Mouse (Mus musculus) kidney, adult 2 months (tissue): ENCODE measurements around the gene Cfap97d2. TPM values are rescaled to one million over a fixed set of nuclear protein-coding genes. Genes with fewer than 3 reads are reported as not detected.

Experiments
- DNase-seq: peaks from one replicate; pipeline ENCODE4 v3.0.0; 2021
- H3K27ac ChIP-seq: fragments of 200-500 bp; 2 replicates; pipeline ENCODE4 v1.5.1; 2012; ENCODE audit warnings: low read depth, low read length, control low read depth, inconsistent platforms; ENCODE audit not compliant: insufficient read depth
- H3K27me3 ChIP-seq: fragments of 200-500 bp; replicated peaks from 2 replicates; pipeline ENCODE4 v1.6.1; 2012; ENCODE audit warnings: mild to moderate bottlenecking, moderate library complexity, low read length, inconsistent platforms; ENCODE audit not compliant: control insufficient read depth, insufficient read depth
- H3K36me3 ChIP-seq: fragments of 200-500 bp; 2 replicates; pipeline ENCODE4 v1.6.1; 2012; ENCODE audit warnings: mild to moderate bottlenecking, moderate library complexity, low read length, inconsistent platforms; ENCODE audit not compliant: control insufficient read depth, insufficient read depth
- H3K4me1 ChIP-seq: fragments of 200-500 bp; 2 replicates; pipeline ENCODE4 v1.6.1; 2011; ENCODE audit warnings: low read length; ENCODE audit not compliant: control insufficient read depth, insufficient read depth
- H3K4me3 ChIP-seq: fragments of 200-500 bp; 2 replicates; pipeline ENCODE4 v1.5.1; 2011; ENCODE audit warnings: mild to moderate bottlenecking, low read depth, low read length, control low read depth; ENCODE audit not compliant: insufficient read depth
- CTCF ChIP-seq: fragments of 200-500 bp; conservative IDR thresholded peaks from 2 replicates; pipeline ENCODE4 v1.5.1; 2011; ENCODE audit warnings: low read depth, mild to moderate bottlenecking, control low read depth, low read length, moderate library complexity, mixed read lengths; ENCODE audit not compliant: insufficient read depth, insufficient read length
- POLR2A ChIP-seq: fragments of 200-500 bp; IDR thresholded peaks from one replicate; pipeline ENCODE4 v1.6.1; 2011; ENCODE audit warnings: low read depth, low read length, control low read depth
- WGBS: fragments of 180-500 bp; shearing (Covaris S2); methylation state at CpG from one replicate; pipeline ENCODE4 v1.1.7; 2018; 5-methylcytosine and 5-hydroxymethylcytosine counted together
- polyA plus RNA-seq: library from polyadenylated mRNA; depleted of rRNA; stranded (reverse); fragments of >200 nt; gene quantifications from 2 replicates; pipeline ENCODE4 v1.2.3, GENCODE M21; 2012

Gene Cfap97d2
- polyA plus RNA-seq, 1 experiment, result not detected

DNA sequence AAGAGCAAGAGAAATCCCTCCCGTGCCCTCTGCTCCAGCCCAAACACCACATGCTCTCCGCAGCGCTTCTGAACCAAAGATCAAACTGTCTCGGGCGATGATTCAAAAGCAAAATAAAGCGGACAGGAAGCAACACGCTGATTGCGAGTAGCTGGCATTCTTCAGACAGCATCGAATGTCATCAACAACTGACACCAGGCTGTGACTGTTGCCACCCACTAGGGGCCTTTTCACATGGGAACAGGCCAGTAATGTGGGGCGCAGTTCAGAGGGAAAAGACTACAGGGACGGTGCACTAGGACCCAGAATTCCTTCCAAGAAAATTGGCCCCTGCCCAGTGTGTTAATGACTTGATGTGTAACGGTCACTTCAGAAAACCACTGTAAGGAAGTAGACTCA, 29.4 kb upstream of the Cfap97d2 start:
- Histone ChIP-seq H3K4me1 (0 out of 2 replicates have a peak, but pooled peaks cover 3% of the 10 kb centered on the region), H3K4me3 (peak overlapping the region; percentile 79), H3K27me3 (no peaks in the 10 kb centered on the region), H3K27ac (peak overlapping the region; percentile 5; the same call in 1 of the 2 replicates), H3K36me3 (no peaks in the 10 kb centered on the region)
- peak; percentile 79 for DNase-seq
- 1% methylated on average over 12 of the region's 12 CpGs for WGBS
- TF ChIP-seq POLR2A (no peak), CTCF (no peak)

DNA sequence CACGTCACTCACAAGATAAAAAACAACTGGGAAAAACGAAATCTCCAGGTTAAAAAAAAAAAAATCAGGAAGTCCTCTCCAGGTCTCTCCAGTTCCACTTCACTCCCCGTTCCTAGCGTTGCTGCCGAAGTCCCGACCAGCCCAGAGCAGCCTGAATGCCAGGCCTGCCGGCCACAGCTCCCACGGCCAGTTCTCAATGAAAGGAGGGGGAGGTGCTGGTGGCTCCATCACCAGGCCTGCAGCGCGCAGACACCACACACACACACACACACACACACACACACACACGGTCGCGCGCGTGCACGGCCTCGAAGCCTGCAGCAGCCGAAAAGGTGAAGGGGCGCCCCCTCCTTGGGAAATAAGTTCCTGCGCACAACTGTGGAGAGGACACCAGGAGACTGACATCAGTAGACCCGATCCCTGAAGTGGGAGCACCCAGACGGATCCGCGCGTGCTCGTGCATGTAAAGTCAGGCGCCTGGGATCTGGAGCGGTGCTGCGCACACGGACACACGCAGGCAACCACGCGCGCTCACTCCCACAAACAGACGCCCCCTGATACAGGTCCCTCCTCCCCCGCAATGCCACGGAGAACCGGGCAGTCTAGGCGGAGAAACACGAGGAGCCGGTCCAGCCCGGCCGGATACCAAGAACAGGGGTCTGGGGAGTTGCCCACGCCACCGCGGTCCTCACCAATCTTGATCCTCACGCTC, 28.8 kb upstream of the Cfap97d2 start:
- no peak for TF ChIP-seq POLR2A
- TF ChIP-seq CTCF, result no peak
- Histone ChIP-seq H3K36me3 (no peaks in the 10 kb centered on the region), H3K27me3 (no peaks in the 10 kb centered on the region), H3K4me3 (peak overlapping the region; percentile 79), H3K27ac (peak overlapping the region; percentile 17), H3K4me1 (0 out of 2 replicates have a peak, but pooled peaks cover 3% of the 10 kb centered on the region)
- DNase-seq, result peak; percentile 53
- WGBS, result under 1% methylated on average over 47 of the region's 47 CpGs

DNA sequence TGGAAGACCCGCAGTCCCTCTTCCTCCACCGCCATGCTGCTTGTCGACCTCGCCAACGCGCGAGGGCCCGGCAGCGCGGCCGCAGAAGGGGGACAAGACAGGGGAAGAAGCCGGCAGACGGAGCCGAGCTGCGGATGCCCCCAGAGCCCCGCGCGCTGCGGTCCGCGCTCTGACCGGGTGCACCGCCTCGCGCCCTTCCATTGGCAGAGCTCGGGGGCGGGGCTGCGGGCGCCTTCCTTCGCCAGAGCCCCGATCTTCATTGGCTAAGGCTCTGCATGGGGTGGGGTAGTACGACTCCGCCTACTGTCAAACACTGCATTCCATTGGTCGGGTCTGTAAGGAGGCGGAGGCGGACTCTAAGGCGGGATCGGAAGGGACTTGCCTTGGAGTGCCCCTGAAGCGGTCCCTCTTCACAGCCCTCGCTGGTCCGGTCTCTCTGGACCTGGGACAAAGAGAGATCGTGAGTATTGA, 28.2 kb upstream of the Cfap97d2 start, which contains the start of gene Rasa3:
Rasa3 (minus strand) TSS at position 191 of the 471 bp plus-strand sequence.
- Histone ChIP-seq H3K36me3 (no peaks in the 10 kb centered on the region), H3K27ac (peak within 1 kb of the TSS; percentile 17), H3K4me3 (peak within 1 kb of the TSS; percentile 79), H3K27me3 (no peaks in the 10 kb centered on the region), H3K4me1 (0 out of 2 replicates have a peak, but pooled peaks cover 3% of the 10 kb centered on the region)
- under 1% methylated on average over 42 of the region's 42 CpGs for WGBS
- peak; percentile 98 for DNase-seq
- TF ChIP-seq POLR2A (no peak), CTCF (no peak)

DNA sequence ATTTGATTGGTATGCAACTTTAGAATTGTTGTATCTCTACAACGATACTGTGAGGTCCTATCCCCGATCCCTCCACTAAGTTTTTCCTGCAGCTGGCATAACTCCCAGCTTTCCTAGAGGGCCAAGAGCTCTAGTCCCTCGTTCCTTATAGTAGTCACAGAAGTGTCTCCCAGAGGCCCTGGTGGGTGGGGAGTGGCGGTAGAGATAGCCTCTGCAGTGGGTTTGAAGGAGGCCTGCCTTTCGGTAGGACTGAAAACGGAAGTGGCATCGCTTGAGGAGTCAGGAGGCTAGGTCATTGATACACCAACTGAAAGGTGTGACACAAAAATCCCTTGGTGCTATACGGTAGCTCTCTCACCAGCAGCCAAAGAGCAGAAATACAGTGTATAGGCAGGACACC, 27.5 kb upstream of the Cfap97d2 start:
- H3K27me3 ChIP-seq, result no peaks in the 10 kb centered on the region
- H3K4me1 ChIP-seq, result 0 out of 2 replicates have a peak, but pooled peaks cover 3% of the 10 kb centered on the region
- H3K27ac ChIP-seq, result no peak overlapping the region
- DNase-seq, result no peak
- TF ChIP-seq POLR2A (no peak), CTCF (no peak)
- no peaks in the 10 kb centered on the region for H3K36me3 ChIP-seq
- WGBS, result 36% methylated on average over 8 of the region's 8 CpGs
- H3K4me3 ChIP-seq, result peak overlapping the region; percentile 34; the same call in 1 of the 2 replicates

DNA sequence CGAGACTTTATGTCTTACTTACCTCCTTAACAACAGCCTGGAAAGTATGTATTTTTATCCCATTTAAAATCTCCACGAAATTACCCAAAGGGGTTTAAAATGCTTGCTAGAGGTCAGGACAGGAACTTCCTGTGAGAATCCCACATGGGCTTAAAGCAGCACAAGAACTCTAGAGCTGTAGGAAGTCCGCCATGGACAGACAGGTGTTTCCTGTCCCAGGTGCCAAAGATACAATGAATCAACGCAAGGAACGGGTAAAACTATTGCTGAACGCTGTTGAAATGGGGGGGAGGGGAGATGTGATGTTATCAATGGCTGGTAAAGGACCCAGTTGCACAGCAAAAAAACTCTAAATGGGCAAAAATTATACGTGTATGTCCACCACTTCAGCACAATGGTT, 21.6 kb upstream of the Cfap97d2 start:
- Histone ChIP-seq H3K27ac (no peak overlapping the region), H3K4me1 (no peaks in the 10 kb centered on the region), H3K4me3 (no peak overlapping the region), H3K27me3 (no peaks in the 10 kb centered on the region), H3K36me3 (no peaks in the 10 kb centered on the region)
- TF ChIP-seq POLR2A (no peak), CTCF (no peak)
- 46% methylated on average over 7 of the region's 7 CpGs for WGBS
- DNase-seq, result no peak

DNA sequence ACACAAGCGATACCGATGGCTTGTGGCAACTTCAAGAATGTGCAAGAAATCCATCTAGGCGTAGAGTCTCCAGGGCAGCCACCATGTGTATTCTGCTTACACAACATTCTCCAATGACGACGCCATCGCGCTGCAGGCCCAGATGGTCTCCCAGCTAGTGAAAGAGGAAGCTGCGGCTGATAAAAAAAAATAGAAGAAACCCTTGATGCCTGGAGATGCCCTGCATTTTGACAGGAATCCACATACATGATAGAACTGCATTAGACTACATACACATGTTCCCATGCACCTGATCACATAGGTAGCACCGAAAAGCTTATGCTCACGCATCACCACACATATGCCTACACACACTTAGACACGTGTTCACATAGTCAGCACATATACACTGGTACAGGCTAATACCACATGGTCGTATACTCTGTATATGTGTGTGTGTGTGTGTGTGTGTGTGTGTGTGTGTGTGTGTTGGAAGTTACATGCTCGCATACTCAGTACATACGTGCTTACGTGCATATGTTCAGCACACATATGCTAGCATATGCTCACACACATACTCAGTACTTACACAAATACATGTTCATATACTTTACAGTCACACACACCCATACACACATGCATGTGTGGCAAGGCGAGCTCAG, 19.9 kb upstream of the Cfap97d2 start:
- Histone ChIP-seq H3K36me3 (no peaks in the 10 kb centered on the region), H3K4me1 (no peaks in the 10 kb centered on the region), H3K4me3 (no peak overlapping the region), H3K27me3 (no peaks in the 10 kb centered on the region), H3K27ac (no peak overlapping the region)
- 85% methylated on average over 16 of the region's 16 CpGs for WGBS
- no peak for DNase-seq
- TF ChIP-seq CTCF (no peak), POLR2A (no peak)

GRCm38 (mm10) chr8:13686426-13686825, 19.3 kb upstream of the Cfap97d2 start:
- H3K27ac ChIP-seq, result no peak overlapping the region
- no peak for DNase-seq
- H3K4me1 ChIP-seq, result no peaks in the 10 kb centered on the region
- H3K36me3 ChIP-seq, result no peaks in the 10 kb centered on the region
- no peak overlapping the region for H3K4me3 ChIP-seq
- 71% methylated on average over 7 of the region's 7 CpGs for WGBS
- no peak for TF ChIP-seq CTCF
- TF ChIP-seq POLR2A, result no peak
- H3K27me3 ChIP-seq, result no peaks in the 10 kb centered on the region
